Mouse (Mus musculus): ENCODE results near the gene Gm13289.
"Not testable (repeated sequence)": the region's sequence is repeated elsewhere in the genome, so short reads cannot be mapped to it uniquely, and the experiment has no call there.

The Gm13289 gene

DNA sequence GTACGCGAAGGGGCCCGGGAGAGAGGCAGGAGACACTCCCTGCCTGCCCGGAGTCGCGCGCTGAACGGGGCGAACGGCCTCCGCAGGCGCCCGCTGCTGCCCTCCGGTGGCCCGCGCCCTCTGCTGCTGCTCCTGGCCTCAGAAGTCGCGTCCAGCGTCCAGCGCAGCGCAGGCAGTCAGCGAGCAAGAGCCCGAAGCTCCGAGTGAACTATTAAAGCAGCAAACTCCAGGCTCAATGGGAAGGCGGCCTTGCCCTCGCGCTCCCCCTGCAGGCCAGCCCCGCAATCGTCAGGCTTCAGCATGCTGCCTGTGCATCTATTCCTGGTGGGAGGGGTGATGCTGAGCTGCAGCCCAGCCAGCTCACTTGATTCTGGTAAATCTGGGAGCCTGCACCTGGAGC, at the start of gene Gm13289:
Gene Gm13289, plus strand, starts transcription at position 301 of the 400 bp plus-strand sequence.
- in situ Hi-C loops (cut with MboI; ENCODE audit: low sequenced_read_pairs): not testable (repeated sequence)

DNA sequence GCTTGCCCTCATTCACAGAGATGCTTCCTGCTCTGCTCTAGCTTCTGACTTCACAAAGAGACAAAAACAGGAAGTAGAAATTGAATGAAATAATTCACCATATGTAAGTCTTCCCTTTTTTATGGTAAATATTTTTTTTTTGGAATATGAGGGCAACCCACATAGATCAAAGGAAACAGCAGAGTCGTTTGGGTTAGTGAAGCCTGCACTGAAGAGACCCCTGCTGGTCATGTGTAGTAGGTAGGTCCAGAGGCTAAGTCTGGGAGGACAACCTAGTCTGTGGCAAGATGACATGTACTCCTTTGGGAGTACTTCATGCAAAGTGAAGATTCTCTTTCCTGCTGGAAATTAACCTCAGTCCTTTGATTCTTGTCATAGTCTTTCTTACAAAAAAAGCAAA, 49.4 kb upstream of the Gm13289 start:
- in situ Hi-C loops (cut with MboI; ENCODE audit: low sequenced_read_pairs): no loop called here

DNA sequence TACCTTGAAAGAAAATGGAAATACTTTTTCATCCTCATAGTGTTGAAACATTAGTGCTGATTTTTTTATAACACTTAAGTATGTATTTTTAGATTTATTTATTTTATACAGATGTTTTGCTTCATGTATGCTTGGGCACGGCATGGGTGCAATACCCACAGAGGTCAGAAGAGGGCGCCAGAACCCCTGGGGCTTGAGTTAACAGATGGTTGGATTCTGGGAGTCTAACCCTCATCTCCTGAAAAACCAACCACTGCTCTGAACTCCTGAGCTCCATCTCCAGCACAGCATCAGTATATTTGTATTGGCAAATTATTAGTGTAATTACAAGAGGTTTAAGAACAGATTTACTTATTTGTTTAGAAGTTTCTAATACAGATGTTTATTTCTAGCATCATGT, 38.2 kb upstream of the Gm13289 start:
- in situ Hi-C loops (cut with MboI; ENCODE audit: low sequenced_read_pairs): no loop called here

DNA sequence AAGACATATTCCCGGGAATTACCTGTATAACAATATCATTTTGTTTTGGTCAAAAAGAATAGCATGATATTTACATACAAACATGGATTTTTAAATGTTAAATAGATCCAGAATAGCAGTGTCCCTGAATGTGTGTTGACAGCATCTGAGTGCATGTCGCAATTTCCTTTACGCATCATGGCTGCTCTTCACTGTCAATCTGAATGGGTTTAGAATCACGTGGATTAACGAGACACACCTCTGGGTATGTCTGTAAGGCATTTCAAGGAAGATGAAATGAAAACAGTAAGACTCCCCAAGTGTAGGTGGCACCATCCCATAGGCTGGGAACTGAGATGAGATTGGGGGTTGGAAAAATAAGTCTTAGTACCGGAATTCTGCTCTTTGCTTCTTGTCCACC, 37.7 kb upstream of the Gm13289 start:
- in situ Hi-C loops (cut with MboI; ENCODE audit: low sequenced_read_pairs): no loop called here

DNA sequence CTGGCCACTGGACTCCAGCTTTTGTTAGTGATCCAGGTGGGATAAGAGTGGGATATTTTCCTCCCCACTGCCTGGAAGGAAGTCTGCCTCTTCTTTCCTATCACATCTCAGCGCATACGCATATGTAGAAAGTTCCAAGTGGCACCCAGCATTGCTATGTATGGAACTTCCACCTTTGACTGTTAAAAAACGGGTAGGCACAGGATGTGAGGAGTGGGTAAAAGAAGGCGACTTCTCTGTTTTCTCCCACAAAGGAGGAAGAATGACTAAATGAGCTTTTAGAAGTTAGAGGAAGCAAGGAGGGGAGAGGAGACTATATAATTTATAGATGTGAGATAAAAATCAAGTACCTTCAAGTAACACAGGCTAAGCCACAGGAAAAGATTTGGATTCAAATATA, 35.3 kb upstream of the Gm13289 start:
- in situ Hi-C loops (cut with MboI; ENCODE audit: low sequenced_read_pairs): no loop called here

DNA sequence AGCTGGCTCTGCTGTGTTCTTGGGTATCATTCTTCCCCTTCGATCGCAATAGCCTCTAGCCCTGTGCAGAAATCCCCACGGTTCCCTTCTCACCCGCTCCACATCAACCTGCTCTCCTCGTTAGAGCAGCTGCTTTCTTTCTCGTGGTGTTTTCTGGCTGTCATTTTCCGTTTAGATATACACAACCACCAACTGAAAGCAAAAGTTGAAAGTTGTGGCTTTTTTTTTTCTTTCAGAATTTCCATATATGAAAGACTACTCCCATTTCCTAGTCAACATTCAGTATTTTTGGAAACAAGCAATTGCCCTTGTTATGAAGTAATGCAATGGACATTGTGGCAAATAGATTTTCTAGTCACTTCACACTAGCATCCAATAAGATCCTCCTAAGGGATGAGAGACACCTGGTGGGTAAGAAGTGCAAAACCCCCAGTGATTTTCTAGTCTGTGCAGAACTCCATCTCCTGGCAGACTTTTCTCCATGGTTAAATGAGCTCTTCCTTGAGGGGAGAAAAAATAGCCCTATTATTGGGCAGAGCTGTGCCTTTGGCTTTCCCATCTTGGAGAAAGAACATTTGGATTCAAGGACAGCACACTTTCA, 33.9 kb upstream of the Gm13289 start:
- in situ Hi-C loops (cut with MboI; ENCODE audit: low sequenced_read_pairs): no loop called here

DNA sequence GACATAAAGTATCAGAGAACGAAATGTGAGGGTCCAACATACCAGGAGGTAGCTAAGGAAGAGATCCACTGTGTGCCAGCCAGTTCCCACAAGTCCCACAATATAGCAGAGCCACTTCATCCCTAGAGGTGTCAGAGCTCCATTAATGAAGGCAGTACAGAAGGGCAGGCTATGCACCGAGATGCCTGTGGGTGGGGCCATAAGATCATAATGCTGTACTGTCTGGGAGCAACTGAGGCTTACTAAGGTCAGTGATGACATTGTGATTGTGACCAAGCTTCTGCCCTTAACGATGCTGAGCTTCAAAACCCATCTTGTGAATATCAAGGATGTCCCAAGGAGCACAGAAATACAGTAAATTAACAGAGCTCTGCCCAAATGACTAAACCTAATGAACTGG, 32.5 kb upstream of the Gm13289 start:
- in situ Hi-C loops (cut with MboI; ENCODE audit: low sequenced_read_pairs): no loop called here

DNA sequence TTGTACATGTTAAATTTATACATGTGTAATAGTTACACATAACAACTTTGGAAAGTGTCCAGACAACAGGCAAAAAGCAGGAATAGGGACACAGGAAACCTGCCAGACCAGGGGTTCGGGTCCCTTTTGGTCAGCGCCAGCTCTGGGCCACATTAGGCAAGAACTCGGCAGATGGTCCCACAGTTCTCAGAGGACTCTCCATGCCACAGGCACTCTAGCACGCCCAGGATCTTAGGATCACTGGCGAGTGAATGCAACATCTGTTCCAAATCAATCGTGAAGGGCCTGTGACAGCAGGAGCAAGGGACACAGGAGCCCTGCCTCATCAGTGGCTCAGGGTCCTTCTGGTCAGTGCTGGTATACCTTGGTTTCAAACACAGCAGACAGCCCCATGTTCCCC, 26.8 kb upstream of the Gm13289 start:
- in situ Hi-C loops (cut with MboI; ENCODE audit: low sequenced_read_pairs): no loop called here

DNA sequence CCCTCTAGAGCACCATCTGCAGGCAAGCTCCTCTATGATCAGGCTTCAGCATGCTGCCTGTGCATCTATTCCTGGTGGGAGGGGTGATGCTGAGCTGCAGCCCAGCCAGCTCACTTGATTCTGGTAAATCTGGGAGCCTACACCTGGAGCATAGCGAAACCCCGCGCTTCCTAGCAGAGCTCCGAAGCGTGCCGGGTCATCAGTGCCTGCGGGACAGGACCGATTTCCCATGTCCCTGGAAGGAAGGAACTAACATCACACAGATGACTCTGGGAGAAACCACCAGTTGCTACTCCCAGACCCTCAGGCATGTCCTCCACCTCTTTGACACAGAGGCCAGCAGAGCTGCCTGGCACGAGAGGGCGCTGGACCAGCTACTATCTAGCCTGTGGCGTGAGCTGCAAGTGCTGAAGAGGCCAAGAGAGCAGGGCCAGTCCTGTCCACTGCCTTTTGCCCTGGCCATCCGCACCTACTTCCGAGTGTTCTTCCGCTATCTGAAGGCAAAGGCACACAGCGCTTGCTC, 21.8 kb upstream of the Gm13289 start, which contains the start of gene Gm13271:
Gene Gm13271, plus strand, starts transcription at position 51 of the 523 bp plus-strand sequence.
- in situ Hi-C loops (cut with MboI; ENCODE audit: low sequenced_read_pairs): not testable (repeated sequence)

DNA sequence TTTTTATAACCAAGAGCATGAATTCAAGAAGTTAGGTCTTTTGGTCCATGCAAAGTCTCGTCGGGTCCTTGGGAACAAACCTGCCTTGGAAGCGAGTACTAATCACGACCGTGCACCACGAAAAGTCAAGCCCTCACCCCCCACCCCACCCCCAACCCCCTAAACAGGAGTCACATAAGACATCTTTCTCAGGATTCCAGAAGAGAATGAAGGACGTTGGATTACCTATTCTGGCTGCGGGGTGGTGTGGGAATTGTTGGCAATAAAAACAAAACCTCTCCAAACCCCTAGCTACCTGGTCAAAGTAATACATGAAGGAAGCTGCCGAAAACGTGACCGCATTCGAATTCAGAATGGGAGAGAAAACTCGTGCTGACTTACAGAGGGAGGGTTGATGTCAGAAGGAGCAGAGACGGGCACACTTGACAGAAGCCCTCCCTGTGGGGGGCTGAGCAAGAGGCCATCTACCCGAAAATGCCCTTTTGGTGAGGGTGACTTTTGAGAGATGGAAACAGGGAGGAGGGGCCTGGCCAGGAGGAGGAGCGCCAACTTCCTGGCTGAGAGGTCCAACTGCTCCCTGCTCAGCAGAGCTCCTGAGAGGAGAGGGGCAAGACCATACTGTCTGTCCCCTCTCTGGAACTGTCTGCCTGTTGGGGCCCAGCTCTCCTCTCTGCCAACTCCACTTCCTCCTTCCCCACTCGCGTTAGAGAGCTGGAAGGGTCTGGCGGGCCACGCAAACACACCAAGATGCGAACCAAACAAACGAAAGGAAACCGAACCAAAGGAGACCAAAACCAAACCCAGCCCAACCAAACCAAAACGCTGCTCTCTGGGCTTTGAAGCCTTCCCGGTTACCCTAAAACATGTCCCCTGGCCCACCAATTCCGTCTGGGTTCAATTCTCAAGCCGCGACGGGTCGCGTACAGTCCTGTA, 19.9 kb upstream of the Gm13289 start:
- in situ Hi-C loops (cut with MboI; ENCODE audit: low sequenced_read_pairs): not testable (repeated sequence)

DNA sequence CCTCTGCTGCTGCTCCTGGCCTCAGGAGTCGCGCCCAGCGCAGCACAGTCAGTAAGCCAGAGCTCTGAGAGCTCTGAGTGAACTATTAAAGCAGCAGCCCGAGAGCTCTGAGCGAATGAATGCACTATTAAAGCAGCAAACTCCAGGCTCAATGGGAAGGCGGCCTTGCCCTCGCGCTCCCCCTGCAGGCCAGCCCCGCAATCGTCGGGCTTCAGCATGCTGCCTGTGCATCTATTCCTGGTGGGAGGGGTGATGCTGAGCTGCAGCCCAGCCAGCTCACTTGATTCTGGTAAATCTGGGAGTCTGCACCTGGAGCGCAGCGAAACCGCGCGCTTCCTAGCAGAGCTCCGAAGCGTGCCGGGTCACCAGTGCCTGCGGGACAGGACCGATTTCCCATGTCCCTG, 19.1 kb upstream of the Gm13289 start:
- in situ Hi-C loops (cut with MboI; ENCODE audit: low sequenced_read_pairs): not testable (repeated sequence)

DNA sequence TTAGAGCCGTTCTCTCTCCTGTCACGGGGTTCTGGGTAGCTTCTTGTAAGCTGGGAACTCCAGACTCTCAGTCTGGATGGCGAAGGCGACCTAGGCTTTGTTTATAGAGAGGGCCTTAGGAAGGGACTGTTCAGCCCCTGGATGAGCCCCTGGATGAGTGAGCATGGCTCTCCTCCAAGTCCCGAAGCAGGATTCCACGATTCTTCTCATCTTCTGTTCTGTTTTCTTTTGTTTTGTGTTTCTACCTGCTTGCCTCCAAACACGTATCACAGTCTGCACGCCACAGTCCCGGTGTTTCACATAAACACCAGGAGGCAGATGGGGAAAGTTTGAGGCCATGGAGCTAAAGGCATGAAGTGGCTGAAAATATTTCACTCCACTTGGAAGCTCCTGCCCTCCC, 18.0 kb upstream of the Gm13289 start:
- in situ Hi-C loops (cut with MboI; ENCODE audit: low sequenced_read_pairs): not testable (repeated sequence)

DNA sequence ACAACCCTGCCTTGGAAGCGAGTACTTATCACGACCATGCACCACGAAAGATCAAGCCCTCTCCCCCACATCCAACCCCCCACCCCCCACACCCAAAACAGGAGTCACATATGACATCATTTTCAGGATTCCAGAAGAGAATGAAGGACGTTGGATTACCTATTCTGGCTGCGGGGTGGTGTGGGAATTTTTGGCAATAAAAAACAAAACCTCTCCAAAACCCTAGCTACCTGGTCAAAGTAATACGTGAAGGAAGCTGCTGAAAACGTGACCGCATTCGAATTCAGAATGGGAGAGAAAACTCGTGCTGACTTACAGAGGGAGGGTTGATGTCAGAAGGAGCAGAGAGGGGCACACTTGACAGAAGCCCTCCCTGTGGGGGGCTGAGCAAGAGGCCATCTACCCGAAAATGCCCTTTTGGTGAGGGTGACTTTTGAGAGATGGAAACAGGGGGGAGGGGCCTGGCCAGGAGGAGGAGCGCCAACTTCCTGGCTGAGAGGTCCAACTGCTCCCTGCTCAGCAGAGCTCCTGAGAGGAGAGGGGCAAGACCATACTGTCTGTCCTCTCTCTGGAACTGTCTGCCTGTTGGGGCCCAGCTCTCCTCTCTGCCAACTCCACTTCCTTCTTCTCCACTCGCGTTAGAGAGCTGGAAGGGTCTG, 17.0 kb upstream of the Gm13289 start, which contains the start of gene Gm13283:
Gene Gm13283, plus strand, starts transcription at position 510 of the 659 bp plus-strand sequence.
- in situ Hi-C loops (cut with MboI; ENCODE audit: low sequenced_read_pairs): not testable (repeated sequence)

DNA sequence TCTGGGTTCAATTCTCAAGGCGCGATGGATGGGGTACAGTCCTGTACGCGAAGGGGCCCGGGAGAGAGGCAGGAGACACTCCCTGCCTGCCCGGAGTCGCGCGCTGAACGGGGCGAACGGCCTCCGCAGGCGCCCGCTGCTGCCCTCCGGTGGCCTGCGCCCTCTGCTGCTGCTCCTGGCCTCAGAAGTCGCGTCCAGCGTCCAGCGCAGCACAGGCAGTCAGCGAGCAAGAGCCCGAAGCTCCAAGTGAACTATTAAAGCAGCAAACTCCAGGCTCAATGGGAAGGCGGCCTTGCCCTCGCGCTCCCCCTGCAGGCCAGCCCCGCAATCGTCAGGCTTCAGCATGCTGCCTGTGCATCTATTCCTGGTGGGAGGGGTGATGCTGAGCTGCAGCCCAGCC, 16.3 kb upstream of the Gm13289 start:
- in situ Hi-C loops (cut with MboI; ENCODE audit: low sequenced_read_pairs): not testable (repeated sequence)

DNA sequence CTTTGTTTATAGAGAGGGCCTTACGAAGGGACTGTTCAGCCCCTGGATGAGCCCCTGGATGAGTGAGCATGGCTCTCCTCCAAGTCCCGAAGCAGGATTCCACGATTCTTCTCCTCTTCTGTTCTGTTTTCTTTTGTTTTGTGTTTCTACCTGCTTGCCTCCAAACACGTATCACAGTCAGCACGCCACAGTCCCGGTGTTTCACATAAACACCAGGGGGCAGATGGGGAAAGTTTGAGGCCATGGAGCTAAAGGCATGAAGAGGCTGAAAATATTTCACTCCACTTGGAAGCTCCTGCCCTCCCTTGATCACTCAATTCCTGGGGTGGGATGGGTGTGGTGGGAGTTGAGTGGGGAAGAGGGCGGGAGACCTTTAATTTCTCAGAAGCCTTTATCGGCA, 14.9 kb upstream of the Gm13289 start:
- in situ Hi-C loops (cut with MboI; ENCODE audit: low sequenced_read_pairs): not testable (repeated sequence)

DNA sequence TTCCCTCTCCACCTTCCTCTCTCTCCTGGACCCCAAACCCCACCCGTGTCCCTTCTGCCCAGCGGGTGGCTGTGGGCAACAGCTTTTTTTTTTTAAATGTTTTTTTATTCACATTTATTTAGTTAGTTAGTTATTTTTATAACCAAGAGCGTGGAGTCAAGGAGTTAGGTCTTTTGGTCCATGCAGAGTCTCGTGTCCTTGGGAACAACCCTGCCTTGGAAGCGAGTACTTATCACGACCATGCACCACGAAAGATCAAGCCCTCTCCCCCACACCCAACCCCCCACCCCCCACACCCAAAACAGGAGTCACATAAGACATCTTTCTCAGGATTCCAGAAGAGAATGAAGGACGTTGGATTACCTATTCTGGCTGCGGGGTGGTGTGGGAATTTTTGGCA, 14.4 kb upstream of the Gm13289 start:
- in situ Hi-C loops (cut with MboI; ENCODE audit: low sequenced_read_pairs): not testable (repeated sequence)

DNA sequence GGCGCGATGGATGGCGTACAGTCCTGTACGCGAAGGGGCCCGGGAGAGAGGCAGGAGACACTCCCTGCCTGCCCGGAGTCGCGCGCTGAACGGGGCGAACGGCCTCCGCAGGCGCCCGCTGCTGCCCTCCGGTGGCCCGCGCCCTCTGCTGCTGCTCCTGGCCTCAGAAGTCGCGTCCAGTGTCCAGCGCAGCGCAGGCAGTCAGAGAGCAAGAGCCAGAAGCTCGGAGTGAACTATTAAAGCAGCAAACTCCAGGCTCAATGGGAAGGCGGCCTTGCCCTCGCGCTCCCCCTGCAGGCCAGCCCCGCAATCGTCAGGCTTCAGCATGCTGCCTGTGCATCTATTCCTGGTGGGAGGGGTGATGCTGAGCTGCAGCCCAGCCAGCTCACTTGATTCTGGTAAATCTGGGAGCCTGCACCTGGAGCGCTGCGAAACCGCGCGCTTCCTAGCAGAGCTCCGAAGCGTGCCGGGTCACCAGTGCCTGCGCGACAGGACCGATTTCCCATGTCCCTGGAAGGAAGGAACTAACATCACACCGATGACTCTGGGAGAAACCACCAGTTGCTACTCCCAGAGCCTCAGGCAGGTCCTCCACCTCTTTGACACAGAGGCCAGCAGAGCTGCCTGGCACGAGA, 13.2 kb upstream of the Gm13289 start:
- in situ Hi-C loops (cut with MboI; ENCODE audit: low sequenced_read_pairs): not testable (repeated sequence)

DNA sequence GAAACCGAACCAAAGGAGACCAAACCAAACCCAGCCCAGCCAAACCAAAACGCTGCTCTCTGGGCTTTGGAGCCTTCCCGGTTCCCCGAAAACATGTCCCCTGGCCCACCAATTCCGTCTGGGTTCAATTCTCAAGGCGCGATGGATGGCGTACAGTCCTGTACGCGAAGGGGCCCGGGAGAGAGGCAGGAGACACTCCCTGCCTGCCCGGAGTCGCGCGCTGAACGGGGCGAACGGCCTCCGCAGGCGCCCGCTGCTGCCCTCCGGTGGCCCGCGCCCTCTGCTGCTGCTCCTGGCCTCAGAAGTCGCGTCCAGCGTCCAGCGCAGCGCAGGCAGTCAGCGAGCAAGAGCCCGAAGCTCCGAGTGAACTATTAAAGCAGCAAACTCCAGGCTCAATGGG, 3.2 kb upstream of the Gm13289 start, which contains the start of gene Gm13290:
Gene Gm13290, plus strand, starts transcription at position 301 of the 400 bp plus-strand sequence.
- in situ Hi-C loops (cut with MboI; ENCODE audit: low sequenced_read_pairs): not testable (repeated sequence)

DNA sequence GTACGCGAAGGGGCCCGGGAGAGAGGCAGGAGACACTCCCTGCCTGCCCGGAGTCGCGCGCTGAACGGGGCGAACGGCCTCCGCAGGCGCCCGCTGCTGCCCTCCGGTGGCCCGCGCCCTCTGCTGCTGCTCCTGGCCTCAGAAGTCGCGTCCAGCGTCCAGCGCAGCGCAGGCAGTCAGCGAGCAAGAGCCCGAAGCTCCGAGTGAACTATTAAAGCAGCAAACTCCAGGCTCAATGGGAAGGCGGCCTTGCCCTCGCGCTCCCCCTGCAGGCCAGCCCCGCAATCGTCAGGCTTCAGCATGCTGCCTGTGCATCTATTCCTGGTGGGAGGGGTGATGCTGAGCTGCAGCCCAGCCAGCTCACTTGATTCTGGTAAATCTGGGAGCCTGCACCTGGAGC, 2.8 kb downstream of the Gm13289 start, which contains the start of gene Gm13272:
Gene Gm13272, plus strand, starts transcription at position 301 of the 400 bp plus-strand sequence.
- in situ Hi-C loops (cut with MboI; ENCODE audit: low sequenced_read_pairs): not testable (repeated sequence)

DNA sequence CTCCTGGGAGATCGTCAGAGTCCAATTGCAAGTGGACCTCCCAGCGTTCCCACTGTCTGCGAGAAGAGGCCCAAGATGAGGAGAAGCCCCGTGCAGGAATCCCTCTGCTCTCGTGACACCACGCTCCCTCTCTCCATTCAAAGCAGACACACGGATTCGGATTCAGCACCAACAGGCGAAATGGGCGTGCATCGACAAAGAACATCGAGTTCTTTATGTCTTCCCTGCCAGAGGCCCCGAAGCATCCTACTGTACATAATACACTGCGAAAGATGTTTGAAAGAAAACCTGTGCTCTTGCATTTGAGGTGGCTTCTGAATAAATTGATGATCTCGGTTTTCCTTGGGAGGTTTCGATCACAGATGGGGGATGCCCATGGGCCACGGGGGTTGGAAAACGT, 3.6 kb downstream of the Gm13289 start:
- in situ Hi-C loops (cut with MboI; ENCODE audit: low sequenced_read_pairs): not testable (repeated sequence)

DNA sequence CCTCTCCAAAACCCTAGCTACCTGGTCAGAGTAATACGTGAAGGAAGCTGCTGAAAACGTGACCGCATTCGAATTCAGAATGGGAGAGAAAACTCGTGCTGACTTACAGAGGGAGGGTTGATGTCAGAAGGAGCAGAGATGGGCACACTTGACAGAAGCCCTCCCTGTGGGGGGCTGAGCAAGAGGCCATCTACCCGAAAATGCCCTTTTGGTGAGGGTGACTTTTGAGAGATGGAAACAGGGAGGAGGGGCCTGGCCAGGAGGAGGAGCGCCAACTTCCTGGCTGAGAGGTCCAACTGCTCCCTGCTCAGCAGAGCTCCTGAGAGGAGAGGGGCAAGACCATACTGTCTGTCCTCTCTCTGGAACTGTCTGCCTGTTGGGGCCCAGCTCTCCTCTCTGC, 5.1 kb downstream of the Gm13289 start, which contains the start of gene Ifnz:
Gene Ifnz, plus strand, starts transcription at position 301 of the 400 bp plus-strand sequence.
- in situ Hi-C loops (cut with MboI; ENCODE audit: low sequenced_read_pairs): not testable (repeated sequence)

Data from CH12F3 (cell line).